Comparison of ENCODE assay signal across 12 mouse cellular contexts in the genomic region with DNA sequence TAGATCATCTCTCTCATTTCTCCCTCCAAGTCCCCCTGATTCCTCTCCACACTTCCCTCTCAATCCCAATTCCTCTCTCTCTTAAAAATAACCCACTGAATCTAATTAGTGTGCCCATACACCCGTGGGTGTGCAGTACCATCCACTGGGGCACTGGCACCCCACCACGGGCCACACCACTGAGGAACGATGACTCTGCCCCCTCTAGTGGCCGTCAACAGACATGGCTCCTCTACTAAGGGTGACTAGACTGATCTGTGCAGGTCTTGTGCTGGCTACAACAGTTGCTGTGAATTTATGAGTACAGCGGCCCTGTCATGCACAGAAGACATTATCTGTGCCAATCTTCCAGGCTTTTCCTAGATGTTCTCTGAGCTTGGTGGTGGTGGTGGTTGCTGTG. TPM values are rescaled to one million over a fixed set of nuclear protein-coding genes. Genes with fewer than 3 reads are reported as not detected.
DNase-seq lines count a peak whose midpoint lies in the region; ATAC-seq and TF ChIP-seq lines count a peak whose summit lies in the region.
"Had no signal": no experiment of that assay in that cellular context is flagged by ENCODE, and none has a peak within 500 bp of the region (broad histone marks: within the 10 kb centered on the region; RNA-seq: fewer than 3 reads in every experiment).

No protein-coding gene starts in this region.

- intact Hi-C loops in left cerebral cortex, adult 2 months (cut with DNase I), result no loop called here
- intact Hi-C loops in left cerebral cortex, postnatal 4 days (cut with DNase I), result no loop called here

- TF ChIP-seq CTCF in left cerebral cortex, adult 2 months (IDR thresholded peaks at IDR 0.05), result peak; percentile 46

- H3K27ac ChIP-seq in left cerebral cortex, adult 2 months, result no peak overlapping the region
- H3K27ac ChIP-seq: forebrain, embryonic 12.5 days; stomach, embryonic 15.5 days had no signal

- no peak overlapping the region for H3K4me3 ChIP-seq in left cerebral cortex, adult 2 months
- H3K4me3 ChIP-seq: forebrain, embryonic 12.5 days; myocyte; stomach, embryonic 15.5 days had no signal

- ATAC-seq in CD4-positive, CD25-positive, alpha-beta regulatory T cell, adult 4 months, result peak; percentile 41
- 0 out of 2 replicates have a peak, but pooled peaks have one; percentile 49 for ATAC-seq in erythroid progenitor cell, adult 5-6 weeks (replicated peaks; ENCODE audit: low FRiP score, poor library complexity, severe bottlenecking)

- DNase-seq in left cerebral cortex, adult 2 months (ENCODE audit: extremely low spot score in 1 of 2, low spot score in 2 of 2), result no peak
- DNase-seq in left cerebral cortex, postnatal 4 days, result no peak
- peak; percentile 45 to 54 for DNase-seq in B cell, adult 2 months
- DNase-seq in c-Kit-positive CD71-positive TER-119-positive erythroid progenitor cells, embryonic 14.5 days (ENCODE audit: low spot score), result no peak
- no peak for DNase-seq in left cerebral cortex, adult 9 months (ENCODE audit: low spot score in 2 of 2)
- no peak for DNase-seq in cerebellum, adult 11-12 months

RNA-seq across cellular contexts. Expression of a gene that starts 1.7 kb away (rescaled TPM):
- not detected for total RNA-seq in left cerebral cortex, adult 2 months (2021)
- total RNA-seq in left cerebral cortex, postnatal 4 days (2021), result not detected
- polyA plus RNA-seq in CD4-positive, CD25-positive, alpha-beta regulatory T cell, adult 4 months (2017; shearing (Covaris generic)), result not detected
- total RNA-seq in erythroid progenitor cell, adult 5-6 weeks (2015; ENCODE audit: low replicate concordance), result not detected in 2 replicates
- not detected in 2 replicates for total RNA-seq in erythroid progenitor cell, adult 5-6 weeks (2017; ENCODE audit: low replicate concordance)
- polyA plus RNA-seq: forebrain, embryonic 12.5 days; limb, embryonic 11.5 days; myocyte; stomach, embryonic 15.5 days had no signal

RNA-seq across cellular contexts. Expression of a gene that starts 6.2 kb away (rescaled TPM):
- not detected for total RNA-seq in left cerebral cortex, adult 2 months (2021)
- total RNA-seq in left cerebral cortex, postnatal 4 days (2021), result not detected
- polyA plus RNA-seq in CD4-positive, CD25-positive, alpha-beta regulatory T cell, adult 4 months (2017; shearing (Covaris generic)), result not detected
- not detected in 2 replicates for total RNA-seq in erythroid progenitor cell, adult 5-6 weeks (2015; ENCODE audit: low replicate concordance)
- not detected in 2 replicates for total RNA-seq in erythroid progenitor cell, adult 5-6 weeks (2017; ENCODE audit: low replicate concordance)
- polyA plus RNA-seq: forebrain, embryonic 12.5 days; limb, embryonic 11.5 days; myocyte had no signal

RNA-seq across cellular contexts. Expression of a gene that starts 11.2 kb away (rescaled TPM):
- total RNA-seq in left cerebral cortex, adult 2 months (2021), result not detected
- not detected for total RNA-seq in left cerebral cortex, postnatal 4 days (2021)
- polyA plus RNA-seq in CD4-positive, CD25-positive, alpha-beta regulatory T cell, adult 4 months (2017; shearing (Covaris generic)), result not detected
- not detected in 2 replicates for total RNA-seq in erythroid progenitor cell, adult 5-6 weeks (2015; ENCODE audit: low replicate concordance)
- total RNA-seq in erythroid progenitor cell, adult 5-6 weeks (2017; ENCODE audit: low replicate concordance), result not detected in 2 replicates
- polyA plus RNA-seq: forebrain, embryonic 12.5 days; limb, embryonic 11.5 days; myocyte; stomach, embryonic 15.5 days had no signal

RNA-seq across cellular contexts. Expression of a gene that starts 17.8 kb away (rescaled TPM):
- 10 to 100 TPM; 20.3 to 20.7 TPM for total RNA-seq in left cerebral cortex, adult 2 months (2021)
- total RNA-seq in left cerebral cortex, postnatal 4 days (2021), result 1 to 10 TPM; 8.1 to 9.0 TPM
- under 1 TPM in 1 of 2 experiments, not detected in 1; 0.22 TPM for polyA plus RNA-seq in CD4-positive, CD25-positive, alpha-beta regulatory T cell, adult 4 months (2017; shearing (Covaris generic))
- total RNA-seq in erythroid progenitor cell, adult 5-6 weeks (2015; ENCODE audit: low replicate concordance), result not detected in 2 replicates
- not detected in 2 replicates for total RNA-seq in erythroid progenitor cell, adult 5-6 weeks (2017; ENCODE audit: low replicate concordance)
- polyA plus RNA-seq: myocyte had no signal

RNA-seq across cellular contexts. Expression of a gene that starts 32.7 kb away (rescaled TPM):
- total RNA-seq in left cerebral cortex, adult 2 months (2021), result not detected
- not detected for total RNA-seq in left cerebral cortex, postnatal 4 days (2021)
- polyA plus RNA-seq in CD4-positive, CD25-positive, alpha-beta regulatory T cell, adult 4 months (2017; shearing (Covaris generic)), result not detected
- not detected in 2 replicates for total RNA-seq in erythroid progenitor cell, adult 5-6 weeks (2015; ENCODE audit: low replicate concordance)
- not detected in 2 replicates for total RNA-seq in erythroid progenitor cell, adult 5-6 weeks (2017; ENCODE audit: low replicate concordance)
- polyA plus RNA-seq: forebrain, embryonic 12.5 days; limb, embryonic 11.5 days; myocyte had no signal

Comparison
In these comparisons a context has a peak if more than half of its experiments do, and no peak if none do; other contexts are left out.
1. DNase-seq: peak in B cell, adult 2 months (2 of 2); none in left cerebral cortex, adult 2 months (0 of 2), left cerebral cortex, postnatal 4 days (single experiment), c-Kit-positive CD71-positive TER-119-positive erythroid progenitor cells, embryonic 14.5 days (single experiment), left cerebral cortex, adult 9 months (0 of 2) and cerebellum, adult 11-12 months (single experiment).